Comparison of ENCODE assay signal across 15 mouse cellular contexts in the genomic region with DNA sequence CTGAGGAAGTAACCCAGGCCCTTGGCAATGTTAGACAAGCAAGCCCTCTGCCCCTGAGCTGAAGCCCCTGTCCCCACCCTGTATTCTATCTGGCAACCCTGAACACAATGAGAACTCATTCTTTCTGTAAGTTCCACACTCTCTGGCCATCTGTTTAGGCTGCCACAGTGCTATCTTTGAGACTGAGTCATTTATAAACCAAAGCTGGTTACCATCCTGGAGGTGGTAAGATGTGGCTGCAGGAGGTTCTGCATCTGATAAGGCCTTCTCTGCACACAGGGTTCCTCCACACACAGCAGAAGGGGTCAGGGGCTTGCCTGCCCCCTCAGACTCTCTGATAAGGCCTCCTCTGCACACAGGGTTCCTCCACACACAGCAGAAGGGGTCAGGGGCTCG. TPM values are rescaled to one million over a fixed set of nuclear protein-coding genes. Genes with fewer than 3 reads are reported as not detected.
A peak's percentile ranks its signal among the peaks of the same experiment; 100 is the strongest.
DNase-seq lines count a peak whose midpoint lies in the region; TF ChIP-seq lines count a peak whose summit lies in the region.
"Had no signal": no experiment of that assay in that cellular context is flagged by ENCODE, and none has a peak within 500 bp of the region (broad histone marks: within the 10 kb centered on the region; RNA-seq: fewer than 3 reads in every experiment).

No protein-coding gene starts in this region.

- no peaks in the 10 kb centered on the region for H3K9me3 ChIP-seq in heart, embryonic 10.5 days
- H3K9me3 ChIP-seq in MEL (replicated peaks; ENCODE audit: insufficient read depth, low read length), result no peaks in the 10 kb centered on the region
- H3K9me3 ChIP-seq: liver, embryonic 13.5 days; megakaryocyte, embryonic 14.5 days; neural tube, embryonic 12.5 days had no signal

- no peak for TF ChIP-seq RAD21 in MEL (IDR thresholded peaks at IDR 0.05; ENCODE audit: low read depth, low read length)

- TF ChIP-seq EP300 in heart, adult 2 months (IDR thresholded peaks at IDR 0.05; ENCODE audit: insufficient read depth, low read depth, low read length), result no peak
- peak; percentile 40 to 51 for TF ChIP-seq EP300 in MEL (IDR thresholded peaks at IDR 0.05; ENCODE audit: low read depth in 1 of 2, low read length in 2 of 2)

- intact Hi-C loops in heart, adult 2 months (cut with DNase I), result no loop called here
- intact Hi-C loops in left cerebral cortex, postnatal 14 days (cut with DNase I), result no loop called here
- intact Hi-C loops in left cerebral cortex, postnatal 4 days (cut with DNase I), result no loop called here

- H3K4me3 ChIP-seq in heart, embryonic 10.5 days, result no peak overlapping the region
- H3K4me3 ChIP-seq in heart, adult 2 months, result no peak overlapping the region
- no peak overlapping the region for H3K4me3 ChIP-seq in MEL (ENCODE audit: control insufficient read depth in 1 of 2, insufficient read depth in 1 of 2, low read depth in 2 of 2, low read length in 2 of 2)
- H3K4me3 ChIP-seq in olfactory bulb, adult 2 months (ENCODE audit: insufficient read depth, low read depth, low read length), result no peak overlapping the region
- H3K4me3 ChIP-seq: liver, embryonic 13.5 days; neural tube, embryonic 12.5 days had no signal

- H3K79me2 ChIP-seq in heart, adult 2 months (replicated peaks; ENCODE audit: control insufficient read depth, insufficient read depth, low read length), result no peaks in the 10 kb centered on the region
- no peaks in the 10 kb centered on the region for H3K79me2 ChIP-seq in MEL (ENCODE audit: control insufficient read depth, insufficient read depth, low read length, poor library complexity)

- H3K27me3 ChIP-seq in heart, embryonic 10.5 days (ENCODE audit: insufficient read depth, poor library complexity, severe bottlenecking), result no peaks in the 10 kb centered on the region
- no peaks in the 10 kb centered on the region for H3K27me3 ChIP-seq in heart, adult 2 months (ENCODE audit: control insufficient read depth, insufficient read depth, low read length)
- H3K27me3 ChIP-seq in MEL (ENCODE audit: control insufficient read depth in 1 of 2, insufficient read depth in 2 of 2, low read length in 2 of 2), result no peaks in the 10 kb centered on the region
- H3K27me3 ChIP-seq: megakaryocyte, embryonic 14.5 days; neural tube, embryonic 12.5 days had no signal

- WGBS in heart, embryonic 10.5 days, result 52% methylated on average over 1 of the region's 1 CpGs
- 90% methylated on average over 1 of the region's 1 CpGs for WGBS in heart, adult 2 months
- 69% methylated on average over 1 of the region's 1 CpGs for WGBS in olfactory bulb, adult 2 months

- peak overlapping the region; percentile 17; the same call in 1 of the 2 replicates for H3K27ac ChIP-seq in heart, embryonic 10.5 days
- no peak overlapping the region for H3K27ac ChIP-seq in heart, adult 2 months
- peak overlapping the region; percentile 50; the same call in 1 of the 2 replicates for H3K27ac ChIP-seq in MEL (ENCODE audit: control insufficient read depth, low read depth, low read length)
- peak overlapping the region; percentile 59; the same call in 1 of the 2 replicates for H3K27ac ChIP-seq in olfactory bulb, adult 2 months (ENCODE audit: insufficient read depth, low read depth, low read length)
- H3K27ac ChIP-seq: liver, embryonic 13.5 days; neural tube, embryonic 12.5 days had no signal

- H3K4me1 ChIP-seq in heart, embryonic 10.5 days, result peaks cover 48% of the 10 kb centered on the region
- H3K4me1 ChIP-seq in heart, adult 2 months (ENCODE audit: control insufficient read depth, insufficient read depth, low read length), result no peaks in the 10 kb centered on the region
- H3K4me1 ChIP-seq in MEL (ENCODE audit: control insufficient read depth in 1 of 2, insufficient read depth in 2 of 2, low read length in 2 of 2), result peaks cover 22 to 46% of the 10 kb centered on the region in 2 experiments
- peaks cover 31% of the 10 kb centered on the region for H3K4me1 ChIP-seq in olfactory bulb, adult 2 months (ENCODE audit: control insufficient read depth, insufficient read depth, low read length)

- no peak overlapping the region for H3K9ac ChIP-seq in heart, adult 2 months (ENCODE audit: low read depth, low read length)
- no peak overlapping the region for H3K9ac ChIP-seq in MEL (ENCODE audit: control insufficient read depth, low read depth, low read length, poor library complexity, severe bottlenecking)
- H3K9ac ChIP-seq: forebrain, postnatal 0 days; liver, embryonic 13.5 days; neural tube, embryonic 12.5 days had no signal

- no peak for TF ChIP-seq POLR2A in heart, adult 2 months (IDR thresholded peaks at IDR 0.05; ENCODE audit: insufficient read depth, low read depth, low read length)
- no peak for TF ChIP-seq POLR2A in MEL (IDR thresholded peaks at IDR 0.05; ENCODE audit: control insufficient read depth in 1 of 2, insufficient read depth in 1 of 2, low read depth in 1 of 2, low read length in 2 of 2, poor library complexity in 1 of 2)
- TF ChIP-seq POLR2A in olfactory bulb, adult 2 months (IDR thresholded peaks at IDR 0.05; ENCODE audit: insufficient read depth, low read depth, low read length), result no peak

- no peak for TF ChIP-seq CTCF in heart, adult 2 months (IDR thresholded peaks at IDR 0.05)
- no peak for TF ChIP-seq CTCF in MEL (IDR thresholded peaks at IDR 0.05 in 2 of 3, conservative IDR thresholded peaks at IDR 0.05 in 1 of 3; ENCODE audit: control insufficient read depth in 1 of 3, insufficient read depth in 1 of 3, low read depth in 2 of 3, low read length in 3 of 3, poor library complexity in 1 of 3, severe bottlenecking in 1 of 3)
- no peak for TF ChIP-seq CTCF in olfactory bulb, adult 2 months (IDR thresholded peaks at IDR 0.05; ENCODE audit: insufficient read depth, low read depth, low read length)

- DNase-seq in heart, embryonic 10.5 days (ENCODE audit: low spot score), result no peak
- DNase-seq in heart, adult 2 months, result no peak
- DNase-seq in left cerebral cortex, postnatal 14 days (ENCODE audit: low spot score in 2 of 2), result peak; percentile 20 to 39
- DNase-seq in left cerebral cortex, postnatal 4 days, result no peak
- peak; percentile 63 for DNase-seq in MEL (ENCODE audit: low read depth, low spot score)
- DNase-seq in thymus, postnatal 10 days (ENCODE audit: low spot score in 2 of 2), result no peak
- no peak for DNase-seq in liver
- DNase-seq: B cell, adult 2 months; forebrain, postnatal 0 days; heart, adult 18-20 months; liver, embryonic 13.5 days; thymus, postnatal 25 days had no signal

- no peaks in the 10 kb centered on the region for H3K36me3 ChIP-seq in heart, embryonic 10.5 days
- H3K36me3 ChIP-seq in heart, adult 2 months (ENCODE audit: control insufficient read depth, insufficient read depth, low read length), result no peaks in the 10 kb centered on the region
- peaks cover 0 to 29% of the 10 kb centered on the region in 2 experiments; a peak in 2 of 4 replicates for H3K36me3 ChIP-seq in MEL (ENCODE audit: control insufficient read depth in 1 of 2, insufficient read depth in 2 of 2, low read length in 2 of 2)
- H3K36me3 ChIP-seq: liver, embryonic 13.5 days; neural tube, embryonic 12.5 days had no signal

TF ChIP-seq in MEL, 35 proteins besides CTCF, POLR2A, EP300 and RAD21:
- peak; percentile 46; the same call in 1 of the 2 replicates for TF ChIP-seq ETS1 (IDR thresholded peaks at IDR 0.05; ENCODE audit: low read depth, low read length)
- TF ChIP-seq RCOR1 (IDR thresholded peaks at IDR 0.05; ENCODE audit: low read depth, low read length), result peak; percentile 76
- no peak for TF ChIP-seq NRF1 (IDR thresholded peaks at IDR 0.05; ENCODE audit: insufficient read depth, low read depth, low read length, poor library complexity, severe bottlenecking)
- no peak for TF ChIP-seq ELF1 (IDR thresholded peaks at IDR 0.05; ENCODE audit: low read depth, low read length)
- peak; percentile 49; the same call in 1 of the 2 replicates for TF ChIP-seq TCF12 (IDR thresholded peaks at IDR 0.05; ENCODE audit: low read depth, low read length)
- peak; percentile 80 for TF ChIP-seq GATA1 (IDR thresholded peaks at IDR 0.05; ENCODE audit: low read depth, low read length)
- peak; percentile 63 for TF ChIP-seq TAL1 (IDR thresholded peaks at IDR 0.05; ENCODE audit: low read length)

RNA-seq across cellular contexts. Expression of a gene that starts 41.7 kb away (rescaled TPM):
- 311 and 315 TPM in 2 replicates for polyA plus RNA-seq in heart, embryonic 10.5 days (2016; fragmentation: Nextera tagmentation; extraction: Ambion mirVana)
- total RNA-seq in heart, adult 2 months (2021), result 100 to 1,000 TPM; 260 to 299 TPM
- polyA plus RNA-seq in heart, adult 2 months (2012; rRNA removed), result 403 and 411 TPM in 2 replicates
- total RNA-seq in left cerebral cortex, postnatal 14 days (2021), result 100 to 1,000 TPM; 121 to 124 TPM
- 10 to 100 TPM; 91.0 to 92.4 TPM for total RNA-seq in left cerebral cortex, postnatal 4 days (2021)
- 188 and 207 TPM in 2 replicates for total RNA-seq in MEL (2012; rRNA removed)
- 100 to 1,000 TPM; 114 to 416 TPM for polyA plus RNA-seq in MEL (2012; ENCODE audit: insufficient read depth in 1 of 2, insufficient read length in 2 of 2, low read depth in 1 of 2, low replicate concordance in 2 of 2, missing spikeins in 1 of 2)
- not detected in 2 replicates for polyA plus RNA-seq in olfactory bulb, adult 2 months (2012; ENCODE audit: insufficient read depth, insufficient read length, low replicate concordance, missing spikeins)

RNA-seq across cellular contexts. Expression of a gene that starts 45.1 kb away (rescaled TPM):
- polyA plus RNA-seq in heart, embryonic 10.5 days (2016; fragmentation: Nextera tagmentation; extraction: Ambion mirVana), result 34.5 and 37.5 TPM in 2 replicates
- total RNA-seq in heart, adult 2 months (2021), result 100 to 1,000 TPM in 1 of 2 experiments, 10 to 100 TPM in 1; 88.3 to 111 TPM
- polyA plus RNA-seq in heart, adult 2 months (2012; rRNA removed), result 30.4 and 46.8 TPM in 2 replicates
- total RNA-seq in left cerebral cortex, postnatal 14 days (2021), result 10 to 100 TPM; 70.3 to 73.8 TPM
- total RNA-seq in left cerebral cortex, postnatal 4 days (2021), result 10 to 100 TPM; 59.5 to 63.4 TPM
- total RNA-seq in MEL (2012; rRNA removed), result 59.3 and 65.1 TPM in 2 replicates
- 100 to 1,000 TPM; 158 to 176 TPM for polyA plus RNA-seq in MEL (2012; ENCODE audit: insufficient read depth in 1 of 2, insufficient read length in 2 of 2, low read depth in 1 of 2, low replicate concordance in 2 of 2, missing spikeins in 1 of 2)
- polyA plus RNA-seq in olfactory bulb, adult 2 months (2012; ENCODE audit: insufficient read depth, insufficient read length, low replicate concordance, missing spikeins), result 307 and 350 TPM in 2 replicates

Comparison
In these comparisons a context has a peak if more than half of its experiments do, and no peak if none do; other contexts are left out.
1. DNase-seq: peak in left cerebral cortex, postnatal 14 days (2 of 2) and MEL (single experiment); none in heart, embryonic 10.5 days (single experiment), heart, adult 2 months (0 of 2), left cerebral cortex, postnatal 4 days (single experiment), thymus, postnatal 10 days (0 of 2) and liver (single experiment).